Mouse (Mus musculus) cerebellum, postnatal 25 days (tissue): Measurements from ENCODE around the gene Mcm6.
A peak's percentile ranks its signal among the peaks of the same experiment; 100 is the strongest.

Source experiments
- DNase-seq, 2 experiments: peaks; one replicate each; pipeline ENCODE4 v3.0.0; 2021; ENCODE audit warnings: mixed read lengths in 2 of 2

Mcm6 gene

GRCm38 (mm10) chr1:128359554-128360376, at the start of gene Mcm6:
TSS of gene Mcm6 (minus strand) at chr1:128359664.
- peak; percentile 86 to 92 for DNase-seq

- DNase-seq: no peak
These were observed 47.4 kb upstream of the Mcm6 start for GRCm38 (mm10) chr1:128406846-128407245.

- DNase-seq: no peak
These were observed 46.2 kb upstream of the Mcm6 start for GRCm38 (mm10) chr1:128405675-128406074.

GRCm38 (mm10) chr1:128405041-128405481, 45.6 kb upstream of the Mcm6 start:
- DNase-seq: peak in 1 of 2 experiments; percentile 22

GRCm38 (mm10) chr1:128400926-128401325, 41.5 kb upstream of the Mcm6 start:
- no peak for DNase-seq

GRCm38 (mm10) chr1:128399941-128400915, 40.8 kb upstream of the Mcm6 start:
- DNase-seq: no peak

GRCm38 (mm10) chr1:128398738-128399445, 39.4 kb upstream of the Mcm6 start:
- DNase-seq: no peak

GRCm38 (mm10) chr1:128394657-128395056, 35.2 kb upstream of the Mcm6 start:
- DNase-seq: no peak

GRCm38 (mm10) chr1:128392382-128392781, 32.9 kb upstream of the Mcm6 start:
- no peak for DNase-seq

- DNase-seq: no peak
These were observed 27.0 kb upstream of the Mcm6 start for GRCm38 (mm10) chr1:128386487-128386886.

GRCm38 (mm10) chr1:128376841-128377240, 17.4 kb upstream of the Mcm6 start:
- DNase-seq: no peak

- no peak for DNase-seq
These were observed 12.8 kb upstream of the Mcm6 start for GRCm38 (mm10) chr1:128372143-128372860.

GRCm38 (mm10) chr1:128368732-128369441, 9.4 kb upstream of the Mcm6 start:
- peak in 1 of 2 experiments; percentile 41 for DNase-seq

GRCm38 (mm10) chr1:128360601-128361000, 1.1 kb upstream of the Mcm6 start:
- peak; percentile 65 to 76 for DNase-seq

- peak in 1 of 2 experiments; percentile 26 for DNase-seq
These were observed 429 bp downstream of the Mcm6 start for GRCm38 (mm10) chr1:128358916-128359553.

GRCm38 (mm10) chr1:128358276-128358675, 1.2 kb downstream of the Mcm6 start:
- DNase-seq: no peak

GRCm38 (mm10) chr1:128357452-128357851, 2.0 kb downstream of the Mcm6 start:
- no peak for DNase-seq

GRCm38 (mm10) chr1:128353092-128353491, 6.4 kb downstream of the Mcm6 start:
- no peak for DNase-seq

GRCm38 (mm10) chr1:128344232-128344631, 15.2 kb downstream of the Mcm6 start:
- no peak for DNase-seq

- DNase-seq: no peak
These were observed 21.6 kb downstream of the Mcm6 start for GRCm38 (mm10) chr1:128337708-128338320.
